Mouse (Mus musculus) 3134 (cell line): ENCODE results near the gene Acvrl1.
A peak's percentile ranks its signal among the peaks of the same experiment; 100 is the strongest.

Experiments
- DNase-seq: peaks from one replicate; pipeline ENCODE4 v3.0.0-alpha.2; 2011; ENCODE audit warnings: low spot score; ENCODE audit not compliant: insufficient read length; ENCODE audit errors: extremely low read depth

Gene Acvrl1

DNA sequence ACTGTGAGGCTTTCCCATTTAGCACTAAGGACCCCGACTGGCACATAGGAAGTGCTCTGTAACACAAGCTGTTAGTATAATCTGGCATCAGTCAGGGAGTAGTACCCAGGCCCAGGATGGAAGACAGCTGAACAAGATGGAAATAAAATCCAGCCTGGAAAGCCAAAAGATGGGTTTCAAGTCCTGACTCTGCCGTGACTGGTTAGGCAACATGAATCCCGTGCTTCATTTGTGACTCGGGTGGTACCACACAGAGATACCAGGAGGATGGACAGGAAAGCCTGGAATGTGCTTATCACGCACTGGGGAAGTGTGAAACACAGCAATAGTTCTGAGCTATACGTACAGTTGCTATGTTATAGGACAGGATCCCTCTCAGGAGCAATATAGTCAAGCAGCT is 12.3 kb downstream of the Acvrl1 start:
- DNase-seq = no peak

DNA sequence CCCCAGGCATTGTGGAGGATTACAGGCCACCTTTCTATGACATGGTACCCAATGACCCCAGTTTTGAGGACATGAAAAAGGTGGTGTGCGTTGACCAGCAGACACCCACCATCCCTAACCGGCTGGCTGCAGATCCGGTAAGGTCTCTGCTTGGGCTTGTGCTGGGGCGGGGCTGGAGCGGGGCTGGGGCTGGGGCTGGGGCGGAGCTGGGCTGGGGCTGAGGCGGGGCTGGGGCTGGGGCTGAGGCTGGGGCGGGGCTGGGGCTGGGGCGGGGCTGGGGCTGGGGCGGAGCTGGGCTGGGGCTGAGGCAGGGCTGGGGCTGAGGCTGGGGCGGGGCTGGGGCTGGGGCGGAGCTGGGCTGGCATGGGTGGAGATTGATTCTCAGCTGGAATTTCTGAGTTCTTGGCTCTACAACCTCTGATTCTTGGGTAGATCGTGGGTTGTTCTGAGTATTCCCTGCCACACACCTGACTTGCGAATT is 12.8 kb downstream of the Acvrl1 start:
- peak; percentile 49 for DNase-seq

DNA sequence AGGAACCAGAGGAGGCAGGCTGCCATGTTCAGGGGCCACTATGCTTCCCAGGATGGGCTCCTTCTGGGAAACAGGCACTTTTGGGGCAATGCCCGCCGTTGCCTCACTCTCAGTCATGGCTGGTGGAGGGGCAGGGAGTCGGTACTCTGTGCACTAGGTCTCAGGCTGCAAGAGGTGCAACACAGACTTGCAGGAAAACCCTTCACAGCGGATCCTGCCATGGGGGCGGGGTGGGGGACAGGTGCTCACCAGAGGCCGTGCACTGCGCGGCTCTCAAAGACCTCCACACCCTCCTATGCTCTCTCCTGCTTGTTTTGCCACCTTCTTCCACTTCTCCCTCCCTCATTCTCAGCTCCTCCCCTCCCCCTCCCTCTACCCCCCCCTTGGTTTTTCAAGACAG is 14.3 kb downstream of the Acvrl1 start:
- DNase-seq = no peak

DNA sequence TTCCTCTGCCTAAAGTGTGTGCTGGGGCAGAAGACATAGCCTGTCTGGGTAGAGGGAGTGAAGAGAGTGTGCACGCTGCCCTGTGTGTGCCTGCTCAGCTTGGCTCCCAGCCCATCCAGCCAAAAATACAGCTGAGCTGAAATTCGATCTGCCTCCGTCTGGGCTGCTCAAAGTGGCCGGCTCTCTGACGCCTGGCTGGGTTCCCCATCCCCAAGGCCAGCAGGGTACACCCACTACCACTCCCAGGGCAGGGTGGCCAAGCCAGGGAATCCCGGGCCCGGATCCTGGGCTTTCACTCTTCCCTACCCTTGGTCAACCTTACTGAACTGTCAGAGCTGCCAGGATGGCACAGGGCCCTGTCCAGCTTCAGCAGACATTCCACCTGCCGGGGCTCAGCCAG is 15.2 kb downstream of the Acvrl1 start:
- peak; percentile 52 for DNase-seq

DNA sequence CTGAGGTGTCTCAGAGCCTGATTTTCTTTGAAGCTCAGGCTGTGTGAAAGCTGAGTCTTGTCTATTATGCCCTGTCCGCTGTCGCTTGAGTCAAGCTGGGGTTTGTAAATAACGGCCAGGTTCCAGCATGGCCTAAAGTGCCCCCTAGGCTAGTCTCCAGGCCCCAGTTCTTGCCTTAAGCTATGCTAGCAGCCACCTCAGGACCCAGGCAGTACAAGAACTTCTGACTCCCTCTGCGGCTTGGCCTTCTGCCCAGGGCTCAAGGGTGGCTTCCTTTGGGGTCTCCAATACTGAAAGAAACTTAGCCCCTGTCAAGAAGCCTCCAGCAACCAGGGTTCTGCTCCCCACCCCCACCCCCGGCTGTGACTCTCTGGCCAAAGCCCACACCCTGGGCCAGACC is 15.9 kb downstream of the Acvrl1 start:
- DNase-seq = no peak

DNA sequence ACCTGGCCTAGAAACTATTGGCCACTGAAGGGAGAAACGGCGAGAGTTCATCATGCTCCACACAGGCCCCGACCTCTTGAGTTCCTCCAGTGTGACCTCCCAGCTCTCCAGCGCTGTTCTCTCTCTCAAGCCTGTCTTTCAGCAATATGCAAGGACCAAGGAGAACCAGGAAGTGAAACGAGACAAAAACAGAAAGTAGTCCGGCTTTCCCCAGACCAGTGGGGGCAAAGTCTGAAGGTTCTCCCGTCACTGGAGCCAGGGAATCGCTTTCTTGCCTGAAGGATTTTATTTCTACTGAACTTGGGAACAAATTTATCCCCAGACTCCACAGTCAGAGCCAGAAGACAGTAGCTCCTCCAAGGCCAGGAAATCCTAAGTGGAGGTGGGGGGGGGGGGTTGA is 16.5 kb downstream of the Acvrl1 start:
- no peak for DNase-seq

DNA sequence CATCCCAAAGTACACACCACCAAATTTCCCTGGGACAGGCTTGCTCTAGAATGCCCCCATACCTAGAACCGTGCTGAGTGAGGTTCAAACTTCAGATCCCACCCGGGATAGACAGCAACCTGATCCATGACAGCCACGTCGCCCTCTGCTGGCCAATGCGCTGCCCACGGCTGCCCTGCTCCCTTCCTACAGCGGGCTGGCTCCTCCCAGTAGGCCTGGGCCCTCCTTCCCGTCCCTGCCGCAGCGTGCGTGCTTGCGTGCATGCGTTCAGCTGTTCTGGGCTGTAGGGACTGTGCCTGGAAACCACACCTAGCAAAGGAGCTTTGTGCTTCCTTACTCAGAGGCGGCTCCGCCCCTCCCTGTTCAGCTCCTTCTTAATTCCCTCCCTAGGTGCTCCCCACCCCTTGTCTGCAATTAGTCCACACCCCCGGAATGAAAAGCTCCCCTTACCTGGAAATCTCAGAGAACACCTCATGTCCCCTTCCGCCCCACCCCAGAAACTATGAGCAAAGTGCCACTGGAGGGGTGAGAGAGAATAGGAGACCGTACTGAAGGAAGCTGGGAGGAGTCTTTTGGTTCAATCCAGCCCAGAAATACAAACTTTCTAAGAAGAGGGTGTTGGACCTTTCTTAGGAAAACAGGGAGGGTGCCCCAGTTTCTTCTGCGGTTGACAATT is 17.2 kb downstream of the Acvrl1 start:
- DNase-seq = peak; percentile 91

DNA sequence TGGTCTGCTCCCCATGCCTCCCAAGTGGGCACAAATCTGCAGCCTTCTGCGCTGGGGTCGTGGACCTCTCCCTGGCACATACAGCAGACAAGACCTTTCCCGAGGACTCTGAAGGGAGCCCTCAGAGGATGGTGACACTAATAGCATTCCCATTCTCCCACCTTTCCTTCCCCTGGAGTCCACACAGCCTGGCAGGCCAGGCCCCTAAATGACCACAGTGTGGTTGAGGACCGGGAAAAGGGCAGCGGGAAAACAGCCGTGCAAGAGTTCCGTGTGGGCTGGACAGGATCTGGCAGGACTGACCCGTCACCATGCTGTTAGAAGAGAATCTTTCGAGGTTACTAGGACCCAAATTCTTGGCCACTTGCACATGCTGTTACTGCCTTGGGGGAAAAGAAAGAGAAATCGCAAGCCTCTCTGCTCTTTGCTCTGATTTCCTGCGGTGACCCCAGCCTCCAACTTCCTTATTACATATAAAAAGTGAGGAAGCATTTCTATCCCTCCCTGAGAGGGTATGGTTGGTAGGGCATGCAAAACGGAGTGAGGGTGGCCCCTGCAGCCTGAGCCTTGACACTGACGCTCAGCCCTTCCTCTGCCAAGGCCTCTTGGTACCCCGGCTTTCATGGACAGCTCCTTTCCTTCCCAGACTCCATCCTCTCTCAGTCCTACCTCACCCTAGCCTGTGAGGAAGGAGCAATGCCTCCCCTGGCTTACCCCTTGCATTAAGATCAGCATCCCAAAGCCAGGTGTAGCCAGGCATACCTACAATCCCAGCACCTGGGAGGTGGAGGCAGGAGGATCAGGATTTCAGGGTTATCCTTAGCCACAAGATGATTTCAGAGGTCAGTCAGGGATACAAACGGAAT is 18.0 kb downstream of the Acvrl1 start:
- no peak for DNase-seq

DNA sequence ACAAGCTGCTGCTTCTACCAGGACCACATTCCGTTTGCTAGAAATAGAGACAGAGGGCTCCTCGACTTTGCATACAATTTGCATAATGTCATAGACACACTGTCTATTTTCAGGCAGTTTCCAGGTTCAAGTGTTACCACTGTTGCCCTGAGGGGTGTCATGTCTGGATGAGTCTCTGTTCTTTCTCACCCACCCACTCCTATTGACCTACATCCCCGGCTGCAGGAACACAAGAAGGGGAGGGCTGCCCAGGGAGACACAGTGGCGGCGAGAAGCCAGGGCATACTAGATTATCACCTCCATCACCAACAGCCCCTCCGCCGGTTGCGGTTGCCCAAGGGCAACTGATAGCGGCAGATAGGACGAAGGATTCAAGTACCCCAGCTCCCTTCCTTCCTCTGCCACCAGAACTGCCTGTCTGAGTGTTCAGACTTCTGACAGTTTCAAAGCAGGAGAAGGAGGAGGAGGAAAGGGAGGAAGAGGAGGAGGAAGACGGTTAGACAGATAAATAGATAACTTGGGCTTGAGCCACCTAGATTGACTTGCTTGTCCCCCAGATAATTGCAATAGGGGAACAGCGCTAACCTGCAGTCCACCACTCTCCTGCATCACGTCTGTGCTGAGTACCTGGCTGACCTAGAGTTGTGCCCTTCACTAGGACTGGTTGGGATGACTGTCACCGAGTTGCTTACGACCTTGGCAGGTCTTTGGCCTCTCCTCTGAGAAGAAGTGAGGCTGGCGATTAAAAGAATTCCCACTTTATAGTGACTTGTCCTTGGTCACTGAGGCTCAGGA is 19.0 kb downstream of the Acvrl1 start:
- DNase-seq = no peak

DNA sequence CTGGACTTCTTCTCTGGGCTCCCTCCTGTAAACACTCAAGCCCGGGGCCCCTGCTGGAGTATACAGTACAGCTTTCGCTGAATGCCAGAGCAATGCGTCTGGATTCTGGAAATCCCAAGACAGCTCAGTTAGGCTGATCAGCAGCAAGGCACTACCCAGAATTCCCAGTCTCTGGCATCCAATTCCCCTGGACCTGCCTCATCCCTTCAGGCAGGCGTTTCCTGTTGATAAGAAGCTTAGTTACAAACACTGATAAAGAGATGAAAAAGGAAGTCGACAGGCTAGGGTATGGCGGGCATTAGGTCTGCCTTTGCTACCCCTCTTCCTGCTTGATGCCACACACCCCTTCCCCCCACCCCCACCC is 19.6 kb downstream of the Acvrl1 start:
- no peak for DNase-seq

DNA sequence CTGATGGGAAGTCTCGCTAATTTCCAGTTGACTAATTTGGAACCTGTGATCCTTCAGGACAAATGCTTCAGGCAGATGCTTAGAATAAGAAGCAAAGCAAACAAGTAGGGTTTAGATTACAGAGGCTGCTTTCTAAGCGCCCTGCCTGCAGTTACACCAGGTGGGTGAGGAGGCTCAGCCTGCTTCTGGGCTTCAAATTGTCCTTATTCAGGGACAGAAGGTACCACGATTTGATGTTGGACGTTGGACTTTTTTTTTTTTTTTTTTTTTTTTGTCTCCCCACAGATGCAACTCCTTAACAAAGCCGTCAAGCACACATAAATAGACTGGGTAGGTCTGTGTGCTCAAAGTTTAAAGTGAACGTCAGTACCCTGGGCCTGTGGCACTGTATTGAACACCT is 20.3 kb downstream of the Acvrl1 start:
- DNase-seq = no peak

DNA sequence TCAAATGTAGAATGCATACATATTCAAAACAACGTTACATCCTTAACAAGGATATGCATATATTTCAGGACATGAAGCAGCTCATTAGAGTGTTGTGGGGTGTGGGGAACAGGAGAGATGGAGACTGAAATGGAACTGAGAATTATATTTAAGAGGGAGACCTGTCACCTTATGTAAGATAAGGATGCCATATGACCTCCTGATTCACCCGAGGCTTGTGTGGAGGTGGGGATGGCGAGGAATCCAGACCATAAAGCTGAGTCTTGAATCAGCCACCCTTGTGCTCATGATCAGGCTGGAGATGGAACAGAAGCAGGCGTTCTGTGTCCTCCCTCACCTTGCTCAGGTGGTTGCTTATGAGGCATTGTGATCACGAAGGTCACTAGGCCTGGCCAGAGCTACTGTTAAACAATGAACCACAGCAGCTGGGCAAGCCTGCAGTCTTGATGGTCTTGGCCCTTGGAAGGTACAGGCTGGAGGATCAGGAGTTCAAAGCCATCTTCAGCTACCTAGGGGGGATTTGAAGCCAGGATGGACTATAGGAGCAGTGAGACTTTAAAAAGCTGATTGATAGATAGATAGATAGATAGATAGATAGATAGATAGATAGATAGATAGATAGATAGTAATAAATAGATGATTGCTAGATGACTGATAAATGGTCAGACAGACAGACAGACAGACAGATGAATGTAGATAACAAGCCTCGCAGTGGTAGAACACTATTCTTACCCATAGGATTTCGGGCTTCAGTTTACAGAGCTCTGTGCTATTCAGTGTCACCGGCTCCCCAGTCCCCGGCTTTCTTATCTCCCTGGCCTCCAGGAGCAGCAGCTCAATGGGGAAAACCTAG is 23.3 kb downstream of the Acvrl1 start:
- DNase-seq = no peak

DNA sequence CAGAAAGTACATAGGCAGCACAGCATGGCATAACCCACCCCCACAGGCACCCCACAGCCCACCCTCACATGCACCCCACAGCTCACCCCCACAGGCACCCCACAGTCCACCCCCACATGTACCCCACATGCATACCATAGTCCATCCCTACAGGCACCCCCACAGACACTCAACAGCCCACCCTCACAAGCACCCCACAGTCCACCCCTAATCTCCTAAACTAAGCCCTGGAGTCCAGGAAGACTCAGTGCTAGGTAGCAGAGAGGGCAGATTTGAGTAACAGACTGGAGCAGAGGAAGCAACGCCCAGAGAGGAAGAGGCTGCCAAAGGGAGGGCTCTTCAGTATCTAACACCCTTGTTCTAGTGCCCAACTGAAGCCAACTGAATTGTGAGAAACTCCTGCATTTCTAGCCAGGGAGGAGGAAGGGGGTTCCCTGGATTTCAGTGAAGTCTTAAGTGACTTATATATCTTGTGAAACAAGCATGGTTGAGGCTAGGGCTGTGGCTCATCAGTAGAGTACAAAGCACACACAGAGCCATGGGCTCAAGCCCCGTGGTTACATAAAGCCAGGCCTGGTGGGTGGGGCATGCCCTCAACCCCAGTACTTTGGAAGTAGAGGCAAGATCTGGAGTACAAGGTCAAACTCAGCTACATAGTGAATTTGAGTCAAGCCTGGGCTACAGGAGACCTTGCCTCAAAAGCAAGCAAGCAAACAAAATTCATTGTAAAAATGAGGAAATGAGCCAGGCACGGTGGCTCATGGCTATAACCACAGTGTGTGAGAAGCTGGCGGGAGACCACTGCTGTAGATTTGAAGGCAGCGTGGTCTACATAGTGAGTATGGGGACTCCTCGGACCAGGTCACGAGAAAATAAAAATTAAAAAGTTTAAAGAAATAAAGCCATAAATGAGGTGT is 26.6 kb downstream of the Acvrl1 start:
- no peak for DNase-seq

DNA sequence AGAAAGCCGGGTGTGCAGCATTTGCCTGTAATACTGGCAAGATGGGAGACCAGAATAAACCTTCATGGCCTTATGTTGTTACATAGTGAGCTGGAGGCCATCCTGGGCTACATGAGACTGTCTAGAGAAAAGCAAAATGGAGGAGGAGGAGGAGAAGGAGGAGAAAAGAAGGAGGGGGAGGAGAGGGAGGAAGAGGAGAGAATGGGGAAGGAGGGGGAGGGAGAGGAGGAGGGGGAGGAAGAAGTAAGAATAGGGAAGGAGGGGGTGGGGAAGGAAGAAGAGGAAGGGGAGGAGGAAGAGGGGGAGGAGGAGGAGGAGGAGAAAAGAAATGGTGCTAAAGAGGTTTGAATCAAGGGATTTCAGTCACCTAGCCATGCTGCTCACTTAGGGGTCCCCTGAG is 31.8 kb downstream of the Acvrl1 start:
- no peak for DNase-seq

DNA sequence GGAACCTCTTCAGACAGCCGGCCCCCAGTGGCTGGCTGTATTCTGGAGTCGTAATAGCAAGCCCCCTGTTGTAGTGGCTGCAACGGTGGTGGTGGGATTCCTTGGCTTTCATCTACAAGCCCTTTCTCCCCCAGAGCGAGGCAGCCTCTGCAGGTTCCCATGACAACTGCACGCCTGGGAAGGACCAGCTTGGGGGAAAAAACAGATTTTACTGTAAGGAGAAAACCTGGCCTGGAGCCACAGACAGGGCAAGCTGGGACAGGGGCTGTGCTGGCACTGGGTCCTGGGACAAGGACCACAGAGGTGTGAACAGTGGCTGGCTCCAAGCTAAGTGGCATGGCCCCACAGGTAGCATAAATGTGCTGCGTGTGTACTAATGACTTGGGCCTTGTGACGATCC is 32.3 kb downstream of the Acvrl1 start:
- DNase-seq = no peak

DNA sequence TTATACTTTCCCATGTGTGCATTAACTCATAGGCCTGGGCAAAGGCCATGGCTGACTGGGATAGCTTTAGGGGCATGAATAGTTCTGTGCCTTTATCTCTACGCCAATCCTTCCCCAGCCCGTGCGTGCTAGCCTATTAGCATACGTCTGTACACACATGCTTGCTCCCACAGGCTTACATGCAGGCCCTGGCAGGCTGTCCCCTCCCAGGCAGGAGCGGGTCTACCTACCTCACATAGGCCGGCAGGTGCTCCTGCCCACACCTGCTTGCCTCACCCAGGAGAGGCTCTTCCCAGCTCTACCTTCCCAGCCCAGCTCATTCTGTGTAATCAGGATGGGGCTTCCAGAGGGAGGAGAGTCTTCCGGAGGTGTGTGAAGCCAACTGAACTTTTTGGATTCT is 33.2 kb downstream of the Acvrl1 start:
- no peak for DNase-seq

DNA sequence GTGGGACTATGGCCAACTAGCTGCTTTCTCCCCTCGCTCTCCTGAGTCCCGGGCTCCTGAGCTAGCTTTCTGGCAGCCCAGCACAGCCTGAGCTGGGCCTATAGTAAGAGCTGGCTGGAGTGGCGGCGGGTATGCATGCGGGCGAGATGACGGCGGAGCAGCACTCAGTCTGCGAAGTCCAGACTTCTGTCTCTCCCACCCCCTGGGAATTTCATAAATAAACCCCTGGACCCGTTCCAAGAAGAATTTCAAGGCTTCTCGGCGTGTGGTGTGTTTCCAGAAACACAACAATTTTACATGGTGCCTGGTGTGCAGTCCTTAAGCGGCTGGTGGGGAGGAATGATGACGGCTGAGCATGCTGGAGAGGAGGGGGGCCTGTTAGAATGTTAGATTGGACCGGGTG is 34.7 kb downstream of the Acvrl1 start:
- DNase-seq = no peak

DNA sequence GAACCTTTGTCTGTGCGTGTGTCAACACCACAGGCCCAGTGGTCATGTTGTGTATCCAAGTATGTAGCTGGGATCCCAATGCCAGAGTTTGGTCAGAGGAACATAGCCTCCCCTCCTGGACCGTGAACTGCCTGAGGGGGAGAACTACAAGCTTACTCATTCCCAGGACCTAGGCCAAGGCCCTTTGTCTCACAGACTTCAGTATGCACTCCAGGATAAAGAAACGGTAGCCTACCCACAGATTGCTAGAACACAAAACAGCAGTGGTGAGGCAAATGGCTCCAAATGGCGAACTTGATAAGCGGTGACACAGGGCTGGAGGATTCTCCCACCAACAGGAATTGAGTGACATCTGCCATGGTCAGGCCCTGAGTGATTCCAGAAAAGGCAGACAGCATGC is 35.5 kb downstream of the Acvrl1 start:
- peak; percentile 39 for DNase-seq

DNA sequence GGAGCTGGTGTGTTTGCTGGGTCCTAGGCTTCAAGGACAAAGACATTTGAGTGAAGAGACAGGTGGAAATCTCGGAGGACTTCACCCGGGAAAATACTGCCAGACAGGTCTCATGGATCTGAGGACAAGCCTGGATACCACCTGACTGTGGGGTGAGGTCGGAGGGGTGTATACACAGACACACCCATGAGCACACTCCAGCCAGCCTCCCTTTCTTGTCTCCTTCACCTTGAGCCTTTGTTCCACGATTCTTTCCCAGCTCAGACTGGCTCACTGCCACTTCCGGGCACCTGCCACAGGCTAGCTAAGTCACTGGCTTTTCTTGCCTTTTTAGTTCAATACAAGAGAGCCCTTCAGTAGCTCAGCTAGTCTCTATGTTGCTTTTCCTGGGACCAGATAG is 36.0 kb downstream of the Acvrl1 start:
- no peak for DNase-seq
